Mouse (Mus musculus) NIH3T3 (cell line): ENCODE data around the gene Gm4181.
"Not testable (repeated sequence)": the region's sequence is repeated elsewhere in the genome, so short reads cannot be mapped to it uniquely, and the experiment has no call there.

Experiments
- DNase-seq: peaks from one replicate; pipeline ENCODE4 v3.0.0-alpha.2; 2012; ENCODE audit warnings: low read depth

The Gm4181 gene

DNA sequence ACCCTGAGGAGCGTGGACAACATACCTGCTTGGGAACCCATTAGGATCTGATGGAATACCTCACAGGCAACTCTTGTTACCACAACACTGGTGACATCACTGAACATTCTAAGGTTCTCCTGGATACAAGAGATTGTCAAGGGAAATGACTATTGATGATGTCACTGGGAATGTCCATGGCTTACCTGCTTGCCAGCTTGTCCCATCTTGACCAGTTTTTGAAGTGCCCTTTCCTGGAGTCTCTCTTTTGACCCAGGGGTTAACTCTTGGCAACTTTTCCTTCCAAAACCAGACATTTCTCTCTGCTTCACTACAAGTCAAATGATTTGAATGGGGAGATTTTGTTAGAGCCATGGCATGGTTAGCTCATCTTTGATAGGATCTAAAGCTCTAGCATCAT is at the start of gene Gm4181:
Gm4181 (minus strand) TSS at position 101 of the 400 bp plus-strand sequence.
- not testable (repeated sequence) for DNase-seq

DNA sequence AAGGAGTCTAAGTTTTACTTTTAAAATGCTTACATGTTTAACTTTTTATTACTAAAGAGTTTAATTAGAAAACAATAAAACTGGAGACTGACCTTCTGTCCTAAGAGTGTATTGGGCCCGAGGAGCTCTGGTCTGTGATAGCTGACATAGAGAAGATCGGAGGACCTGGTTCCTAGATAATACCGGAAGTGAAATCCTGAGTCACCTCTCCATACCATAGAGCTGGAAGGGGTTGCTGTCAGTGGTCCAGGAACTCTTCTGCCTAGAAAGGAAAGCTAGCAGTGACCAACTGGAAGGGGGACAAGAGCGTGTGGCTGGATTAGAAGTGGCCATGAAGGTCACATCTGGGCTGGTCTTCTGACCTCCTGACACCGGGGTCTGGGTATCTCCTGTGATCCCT is 41.8 kb upstream of the Gm4181 start:
- DNase-seq, result no peak

- not testable (repeated sequence) for DNase-seq
Measured at GRCm38 (mm10) chr14:51632426-51632825, 3.0 kb downstream of the Gm4181 start.

DNA sequence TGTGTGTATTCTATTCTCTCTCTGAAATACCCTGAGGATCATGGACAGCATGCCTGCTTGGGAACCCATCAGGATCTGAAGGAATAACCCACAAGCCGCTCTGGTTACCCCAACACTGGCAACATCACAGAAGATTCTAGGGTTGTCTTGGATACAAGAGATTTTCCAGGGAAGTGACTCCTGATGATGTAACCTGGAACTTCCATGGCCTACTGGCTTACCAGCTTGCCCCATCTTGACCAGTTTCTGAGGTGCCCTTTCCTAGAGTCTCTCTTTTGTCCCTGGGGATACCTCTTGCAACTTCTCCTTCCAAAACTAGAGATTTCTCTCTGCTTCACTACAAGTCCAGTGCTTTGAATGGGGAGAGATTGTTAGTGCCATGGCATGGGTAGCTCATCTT is 24.3 kb downstream of the Gm4181 start, which contains the start of gene Gm17078:
Gm17078 (minus strand) TSS at position 101 of the 400 bp plus-strand sequence.
- no peak for DNase-seq

DNA sequence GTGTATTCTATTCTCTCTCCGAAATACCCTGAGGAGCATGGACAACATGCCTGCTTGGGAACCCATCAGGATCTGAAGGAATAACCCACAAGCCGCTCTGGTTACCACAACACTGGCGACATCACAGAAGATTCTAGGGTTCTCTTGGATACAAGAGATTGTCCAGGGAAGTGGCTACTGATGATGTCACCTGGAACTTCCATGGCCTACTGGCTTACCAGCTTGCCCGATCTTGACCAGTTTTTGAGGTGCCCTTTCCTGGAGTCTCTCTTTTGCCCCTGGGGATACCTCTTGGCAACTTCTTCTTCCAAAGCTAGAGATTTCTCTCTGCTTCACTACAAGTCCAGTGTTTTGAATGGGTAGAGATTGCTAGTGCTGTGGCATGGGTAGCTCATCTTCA is 43.4 kb downstream of the Gm4181 start, which contains the start of gene Gm17174:
Gm17174 (minus strand) TSS at position 101 of the 400 bp plus-strand sequence.
- not testable (repeated sequence) for DNase-seq
